Mouse (Mus musculus) T-helper 17 cell (primary cell): ENCODE data around the gene Dstyk.

Source experiments
- in situ Hi-C, 2 experiments: fragments of 300-600 bp; cut with MboI, MseI; formaldehyde crosslinking; loops; 1 replicate in 1 of 2; 2 replicates in 1 of 2; pipeline ENCODE4 v1.15.1; 2025; ENCODE audit warnings: high pct_unique_total_duplicates in 2 of 2

The Dstyk gene

GRCm38 (mm10) chr1:132506656-132507055, 89.3 kb downstream of the Dstyk start:
- in situ Hi-C loops: no loop called here

GRCm38 (mm10) chr1:132509771-132510170, 92.4 kb downstream of the Dstyk start:
- in situ Hi-C loops: no loop called here

- in situ Hi-C loops: no loop called here
Measured at GRCm38 (mm10) chr1:132511521-132511920, 94.2 kb downstream of the Dstyk start.

GRCm38 (mm10) chr1:132512106-132512505, 94.8 kb downstream of the Dstyk start:
- in situ Hi-C loops: no loop called here

- in situ Hi-C loops: no loop called here
Measured at GRCm38 (mm10) chr1:132515339-132515738, 98.0 kb downstream of the Dstyk start.
